Mouse (Mus musculus): ENCODE measurements at regions not wholly inside any gene's neighbourhood (a gene's known extent, or its start where the extent isn't known, plus 50 kb on each side); places are given as distances from the start of the nearest gene placed in this dataset.

DNA sequence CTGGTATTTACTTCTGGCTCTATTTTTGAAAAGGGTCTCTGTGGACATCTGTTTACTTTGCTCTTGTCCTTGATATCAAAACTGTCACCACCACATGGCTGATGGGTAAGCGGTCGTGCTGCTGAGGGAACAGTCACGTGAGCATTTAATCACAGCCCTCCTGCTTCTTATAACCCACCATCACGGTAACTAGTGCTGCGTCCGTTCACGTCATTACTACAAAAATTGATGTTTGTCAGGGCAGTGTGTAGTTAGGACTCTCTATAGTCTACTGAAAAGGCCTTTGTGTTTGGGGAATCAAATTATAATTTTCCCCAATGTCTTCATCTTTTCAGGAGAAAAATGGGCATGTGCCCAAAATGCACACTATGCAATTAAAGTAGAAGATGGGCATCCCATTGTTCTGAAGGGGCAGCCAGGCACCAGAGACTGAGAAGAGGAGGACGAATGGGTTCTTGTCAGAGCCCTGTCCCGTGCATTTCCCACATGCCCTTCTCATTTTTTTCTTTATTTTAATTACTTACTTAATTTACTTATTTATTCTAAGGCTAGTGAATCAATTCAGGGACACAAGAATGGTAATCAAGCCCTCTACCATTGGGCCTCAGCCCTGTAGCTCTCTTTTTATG, 54.6 kb upstream of the Nudt4 start:
- TF ChIP-seq CTCF (IDR thresholded peaks at IDR 0.05) (no peak), EP300 (IDR thresholded peaks at IDR 0.05) (no peak)
